Mouse (Mus musculus) megakaryocyte-erythroid progenitor cell, adult 5-6 weeks (primary cell): Measurements from ENCODE around the gene Stag1. TPM values are rescaled to one million over a fixed set of nuclear protein-coding genes. Genes with fewer than 3 reads are reported as not detected.

Source experiments
- ATAC-seq: replicated peaks from 2 replicates; pipeline ENCODE4 v1.8.0; 2016; ENCODE audit warnings: mild to moderate bottlenecking, inconsistent platforms; ENCODE audit not compliant: severe bottlenecking, poor library complexity, low FRiP score, low TSS enrichment
- total RNA-seq, 2 experiments: library from RNA; stranded (forward) in 1 of 2; stranded (reverse) in 1 of 2; fragments of 200-1000, 215-1000 nt in 1 of 2; fragments of >200 nt in 1 of 2; fragmentation: Nextera tagmentation in 1 of 2; gene quantifications; 2 replicates each; pipeline ENCODE4 v1.2.3; 2014 to 2017

Stag1 gene
- total RNA-seq, 2 experiments from 2014 or later = 68.5 to 88.8 TPM

GRCm38 (mm10) chr9:100997138-100997537 is 399.5 kb downstream of the Stag1 start:
- peak; percentile 94 for ATAC-seq

GRCm38 (mm10) chr9:101002053-101002452 is 404.5 kb downstream of the Stag1 start:
- ATAC-seq = peak; percentile 54; the same call in 1 of the 2 replicates

- ATAC-seq = no peak
Measured at GRCm38 (mm10) chr9:101002841-101003240, 405.2 kb downstream of the Stag1 start.

- no peak for ATAC-seq
Measured at GRCm38 (mm10) chr9:101003302-101003701, 405.7 kb downstream of the Stag1 start.

- no peak for ATAC-seq
Measured at GRCm38 (mm10) chr9:101005866-101006265, 408.3 kb downstream of the Stag1 start.

Other genes starting within 250 kb of the Stag1 start
- 1.9 and 2.1 TPM in 2 replicates for gene Il20rb, start 111.0 kb upstream of the Stag1 start, total RNA-seq (2014; fragmentation: Nextera tagmentation)
- 0.65 and 2.0 TPM in 2 replicates for gene Il20rb, start 111.0 kb upstream of the Stag1 start, total RNA-seq (2017)
- 17.5 and 19.5 TPM in 2 replicates for gene Nck1, start 51.7 kb upstream of the Stag1 start, total RNA-seq (2014; fragmentation: Nextera tagmentation)
- 37.0 and 54.1 TPM in 2 replicates for gene Nck1, start 51.7 kb upstream of the Stag1 start, total RNA-seq (2017)
- not detected in 2 replicates for gene Slc35g2, start 26.7 kb upstream of the Stag1 start, total RNA-seq (2014; fragmentation: Nextera tagmentation)
- gene Slc35g2, start 26.7 kb upstream of the Stag1 start, total RNA-seq (2017) = not detected in 2 replicates